Mouse (Mus musculus): ENCODE measurements around the gene Snhg11. TPM values are rescaled to one million over a fixed set of nuclear protein-coding genes. Genes with fewer than 3 reads are reported as not detected.
"Not testable (repeated sequence)": the region's sequence is repeated elsewhere in the genome, so short reads cannot be mapped to it uniquely, and the experiment has no call there.

Snhg11 gene
- total RNA-seq, 4 experiments from 2014 or later: 519 to 896 (median 704) TPM

GRCm38 (mm10) chr2:158368313-158368712 is 7.1 kb upstream of the Snhg11 start:
- DNase-seq (ENCODE audit: low spot score in 2 of 2): no peak

- no peak for DNase-seq (ENCODE audit: low spot score in 2 of 2)
These were observed 5.8 kb upstream of the Snhg11 start for GRCm38 (mm10) chr2:158369474-158370172.

- no peak for DNase-seq (ENCODE audit: low spot score in 2 of 2)
These were observed 5.3 kb upstream of the Snhg11 start for GRCm38 (mm10) chr2:158370173-158370550.

- no peak for DNase-seq (ENCODE audit: low spot score in 2 of 2)
These were observed 2.4 kb upstream of the Snhg11 start for GRCm38 (mm10) chr2:158373061-158373460.

- no peak for DNase-seq (ENCODE audit: low spot score in 2 of 2)
These were observed 1.9 kb upstream of the Snhg11 start for GRCm38 (mm10) chr2:158373516-158373915.

GRCm38 (mm10) chr2:158376123-158376687 is 767 bp downstream of the Snhg11 start:
- no peak for DNase-seq (ENCODE audit: low spot score in 2 of 2)

GRCm38 (mm10) chr2:158376798-158377197 is 1.4 kb downstream of the Snhg11 start:
- peak in 1 of 2 experiments; percentile 50 for DNase-seq (ENCODE audit: low spot score in 2 of 2)

- peak in 1 of 2 experiments; percentile 42 for DNase-seq (ENCODE audit: low spot score in 2 of 2)
These were observed 2.4 kb downstream of the Snhg11 start for GRCm38 (mm10) chr2:158377811-158378210.

- peak in 1 of 2 experiments; percentile 55 for DNase-seq (ENCODE audit: low spot score in 2 of 2)
These were observed 4.1 kb downstream of the Snhg11 start for GRCm38 (mm10) chr2:158379354-158380078.

- no peak for DNase-seq (ENCODE audit: low spot score in 2 of 2)
These were observed 10.6 kb downstream of the Snhg11 start for GRCm38 (mm10) chr2:158386072-158386471.

- DNase-seq (ENCODE audit: low spot score in 2 of 2): no peak
These were observed 14.0 kb downstream of the Snhg11 start for GRCm38 (mm10) chr2:158389421-158389820.

GRCm38 (mm10) chr2:158396369-158396768 is 20.9 kb downstream of the Snhg11 start:
- DNase-seq (ENCODE audit: low spot score in 2 of 2): no peak

- not testable (repeated sequence) for DNase-seq (ENCODE audit: low spot score in 2 of 2)
These were observed 21.7 kb downstream of the Snhg11 start for GRCm38 (mm10) chr2:158397140-158397539.

GRCm38 (mm10) chr2:158402915-158403314 is 27.5 kb downstream of the Snhg11 start:
- no peak for DNase-seq (ENCODE audit: low spot score in 2 of 2)

- DNase-seq (ENCODE audit: low spot score in 2 of 2): no peak
These were observed 33.7 kb downstream of the Snhg11 start for GRCm38 (mm10) chr2:158408997-158409594.

GRCm38 (mm10) chr2:158409595-158410021 is 34.2 kb downstream of the Snhg11 start, which contains the start of gene Ralgapb:
Gene Ralgapb (plus strand): TSS chr2:158409848.
- peak; percentile 97 to 99 for DNase-seq (ENCODE audit: low spot score in 2 of 2)

GRCm38 (mm10) chr2:158410022-158411014 is 34.9 kb downstream of the Snhg11 start:
- DNase-seq (ENCODE audit: low spot score in 2 of 2): peak in 1 of 2 experiments; percentile 18

GRCm38 (mm10) chr2:158413240-158413639 is 37.8 kb downstream of the Snhg11 start:
- no peak for DNase-seq (ENCODE audit: low spot score in 2 of 2)

- DNase-seq (ENCODE audit: low spot score in 2 of 2): no peak
These were observed 40.4 kb downstream of the Snhg11 start for GRCm38 (mm10) chr2:158415826-158416225.

- no peak for DNase-seq (ENCODE audit: low spot score in 2 of 2)
These were observed 43.2 kb downstream of the Snhg11 start for GRCm38 (mm10) chr2:158418663-158419062.

All from layer of hippocampus, adult 8-10 months (tissue).